Mouse (Mus musculus): Measurements from ENCODE around the gene Akap2.

DNA sequence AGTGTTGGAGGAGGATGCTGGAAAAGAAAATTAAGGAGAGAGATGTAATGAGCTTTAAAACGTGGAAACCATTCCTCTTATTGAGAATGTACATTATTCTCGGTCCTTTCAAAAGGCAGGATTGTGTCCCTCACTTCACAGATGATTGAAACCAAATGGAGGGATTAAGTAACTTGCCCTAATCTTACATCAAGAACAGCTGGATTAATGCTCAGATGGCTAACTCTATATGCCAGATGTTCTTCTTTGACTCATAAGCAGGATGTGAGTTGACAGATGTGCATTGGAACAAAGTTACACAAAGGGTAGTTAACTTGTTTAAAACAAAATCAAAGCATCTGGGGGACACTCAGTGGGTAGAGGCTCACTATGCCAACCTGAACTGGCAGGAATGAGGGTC lies 189.3 kb downstream of the Akap2 start:
- no peak for TF ChIP-seq CTCF (IDR thresholded peaks at IDR 0.05; ENCODE audit: insufficient read depth, low read depth, low read length)
- no peak for TF ChIP-seq POLR2A (IDR thresholded peaks at IDR 0.05; ENCODE audit: insufficient read depth, low read depth, low read length)
